Mouse (Mus musculus) adrenal gland, adult 8-10 months (tissue): ENCODE results near the gene Pdlim5. TPM values are rescaled to one million over a fixed set of nuclear protein-coding genes. Genes with fewer than 3 reads are reported as not detected.

ENCODE experiments used
- DNase-seq: peaks from one replicate; pipeline ENCODE4 v3.0.0; 2022
- total RNA-seq, 4 experiments: library from RNA; stranded (reverse); gene quantifications; 2 replicates each; pipeline ENCODE4 v1.2.4; 2022

Gene Pdlim5
- total RNA-seq, 4 experiments from 2014 or later, result 40.7 to 88.6 (median 54.4) TPM

- no peak for DNase-seq
Observed at GRCm38 (mm10) chr3:142394000-142394411, 1.5 kb downstream of the Pdlim5 start.

- peak; percentile 62 for DNase-seq
Observed at GRCm38 (mm10) chr3:142391531-142391930, 4.0 kb downstream of the Pdlim5 start.

GRCm38 (mm10) chr3:142390288-142390687 is 5.2 kb downstream of the Pdlim5 start:
- no peak for DNase-seq

- no peak for DNase-seq
Observed at GRCm38 (mm10) chr3:142388189-142388588, 7.3 kb downstream of the Pdlim5 start.

- no peak for DNase-seq
Observed at GRCm38 (mm10) chr3:142386505-142386904, 9.0 kb downstream of the Pdlim5 start.

GRCm38 (mm10) chr3:142385690-142386089 is 9.8 kb downstream of the Pdlim5 start:
- DNase-seq, result no peak

GRCm38 (mm10) chr3:142376638-142377037 is 18.9 kb downstream of the Pdlim5 start:
- DNase-seq, result no peak

- DNase-seq, result no peak
Observed at GRCm38 (mm10) chr3:142375106-142375505, 20.4 kb downstream of the Pdlim5 start.

- DNase-seq, result no peak
Observed at GRCm38 (mm10) chr3:142372465-142373147, 22.9 kb downstream of the Pdlim5 start.

- no peak for DNase-seq
Observed at GRCm38 (mm10) chr3:142368411-142368810, 27.1 kb downstream of the Pdlim5 start.

GRCm38 (mm10) chr3:142362092-142362491 is 33.4 kb downstream of the Pdlim5 start:
- no peak for DNase-seq

- no peak for DNase-seq
Observed at GRCm38 (mm10) chr3:142358951-142359350, 36.5 kb downstream of the Pdlim5 start.

GRCm38 (mm10) chr3:142356661-142357060 is 38.8 kb downstream of the Pdlim5 start:
- DNase-seq, result no peak

- DNase-seq, result no peak
Observed at GRCm38 (mm10) chr3:142353218-142353617, 42.3 kb downstream of the Pdlim5 start.

GRCm38 (mm10) chr3:142350513-142350912 is 45.0 kb downstream of the Pdlim5 start:
- DNase-seq, result no peak

GRCm38 (mm10) chr3:142348816-142349631 is 46.5 kb downstream of the Pdlim5 start:
- no peak for DNase-seq

GRCm38 (mm10) chr3:142346261-142346660 is 49.2 kb downstream of the Pdlim5 start:
- DNase-seq, result no peak

GRCm38 (mm10) chr3:142345235-142346125 is 50.0 kb downstream of the Pdlim5 start:
- no peak for DNase-seq

GRCm38 (mm10) chr3:142343786-142344185 is 51.7 kb downstream of the Pdlim5 start:
- no peak for DNase-seq

GRCm38 (mm10) chr3:142340701-142341100 is 54.8 kb downstream of the Pdlim5 start:
- DNase-seq, result peak; percentile 47

- no peak for DNase-seq
Observed at GRCm38 (mm10) chr3:142339440-142340251, 55.9 kb downstream of the Pdlim5 start.

GRCm38 (mm10) chr3:142338058-142338457 is 57.4 kb downstream of the Pdlim5 start:
- no peak for DNase-seq
